Mouse (Mus musculus) thymus, postnatal 4 days (tissue): ENCODE measurements around the gene Rapgef1.
"Not testable (repeated sequence)": the region's sequence is repeated elsewhere in the genome, so short reads cannot be mapped to it uniquely, and the experiment has no call there.

Experiments
- DNase-seq: peaks from one replicate; pipeline ENCODE4 v3.0.0; 2021

Rapgef1 gene

DNA sequence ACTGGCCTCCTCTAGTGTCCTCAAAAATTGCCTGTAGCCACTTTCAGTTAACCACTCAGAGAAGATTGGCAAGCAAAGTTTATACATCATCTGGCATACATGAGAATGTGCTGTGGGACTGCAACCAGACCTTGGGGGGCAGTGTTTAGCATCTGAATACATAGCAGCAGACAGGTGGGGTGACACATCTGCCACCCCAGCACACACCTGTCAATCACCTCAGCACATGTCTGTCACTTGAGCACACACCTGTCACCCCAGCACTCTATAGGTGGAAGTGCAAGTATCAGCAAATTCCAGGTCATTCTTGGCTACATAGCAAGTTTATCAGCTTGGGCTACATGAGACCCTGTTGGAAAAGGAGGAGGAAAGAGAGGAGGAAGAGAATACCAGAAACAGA, 136.2 kb downstream of the Rapgef1 start:
- no peak for DNase-seq

GRCm38 (mm10) chr2:29764831-29765230, 145.3 kb downstream of the Rapgef1 start:
- peak; percentile 81 for DNase-seq

- no peak for DNase-seq
These were observed 148.6 kb downstream of the Rapgef1 start for GRCm38 (mm10) chr2:29767976-29768709.

GRCm38 (mm10) chr2:29768901-29769300, 149.4 kb downstream of the Rapgef1 start:
- no peak for DNase-seq

DNA sequence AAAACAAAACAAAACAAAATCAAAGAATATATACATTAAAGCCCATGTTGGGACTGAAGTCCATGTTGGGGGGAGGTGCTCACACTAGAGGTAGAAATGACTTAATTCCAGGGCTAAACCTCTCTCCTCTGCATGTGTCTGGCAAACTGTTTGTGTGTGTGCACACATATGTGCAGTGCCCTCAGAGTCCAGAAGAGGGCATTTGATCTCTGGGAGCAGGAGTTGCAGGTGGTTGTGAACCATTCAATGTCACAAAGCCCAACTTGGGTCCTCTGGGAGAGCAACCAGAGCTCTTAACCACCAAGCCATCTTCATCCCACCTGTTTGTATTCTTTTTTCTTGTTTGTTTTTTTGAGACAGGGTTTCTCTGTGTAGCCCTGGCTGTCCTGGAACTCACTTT, 150.6 kb downstream of the Rapgef1 start:
- no peak for DNase-seq

DNA sequence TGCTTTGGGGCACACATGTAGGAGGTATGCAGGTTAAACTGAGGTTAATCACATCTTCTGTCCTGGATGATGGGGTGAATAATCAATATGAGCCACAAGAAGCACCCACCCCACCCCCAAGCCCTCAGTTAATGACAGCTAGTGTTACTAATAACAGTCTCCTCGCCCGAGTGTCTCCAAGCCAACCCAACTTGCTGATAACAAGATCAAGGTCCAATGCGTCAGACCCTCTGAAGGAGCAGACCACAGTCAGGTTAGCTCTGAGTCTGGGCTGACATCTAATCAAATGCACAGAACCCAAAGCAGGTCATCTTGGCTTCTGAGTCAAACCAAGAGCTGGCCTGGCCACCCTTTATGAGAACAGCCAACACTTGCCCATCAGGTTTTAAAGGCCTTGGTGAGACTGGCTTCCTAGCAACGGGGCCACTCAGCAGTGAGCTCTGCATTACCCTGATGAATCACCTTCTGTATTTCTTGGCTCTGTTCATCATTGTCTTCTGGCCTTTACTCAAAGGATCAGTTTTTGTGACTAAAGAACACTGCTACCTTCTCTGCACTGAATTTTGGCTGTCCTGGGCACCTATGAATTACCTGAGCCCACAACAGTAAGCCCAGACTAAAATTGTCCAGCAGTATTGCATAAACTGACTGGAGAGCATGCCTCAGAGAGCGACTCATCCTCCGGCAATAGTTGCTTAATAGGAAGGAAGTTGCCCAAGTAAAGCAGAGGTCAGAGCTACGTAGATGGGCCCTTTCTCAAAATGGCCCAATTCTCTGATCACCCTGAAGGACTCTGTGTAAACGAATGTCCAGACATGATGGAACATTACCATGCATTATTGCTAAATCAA, 152.3 kb downstream of the Rapgef1 start:
- DNase-seq: no peak

DNA sequence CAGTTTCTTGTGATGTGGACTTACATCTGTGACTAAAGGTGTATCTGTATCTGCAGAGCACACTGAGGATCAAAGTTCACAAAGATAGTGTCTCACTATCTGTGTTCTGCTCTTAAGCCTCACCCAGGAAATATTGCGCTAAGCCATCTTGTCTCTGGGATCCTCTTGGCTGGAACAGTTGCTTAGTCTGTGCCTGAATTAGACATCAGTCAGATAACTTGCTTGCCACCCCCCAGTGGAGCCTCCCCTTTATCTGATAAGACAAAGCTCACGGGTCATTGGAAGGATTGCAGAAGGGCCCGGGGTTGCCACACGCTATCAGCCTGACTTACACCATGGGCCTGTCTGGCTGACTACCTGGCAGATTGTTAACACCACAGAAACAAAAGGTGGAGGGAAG, 153.8 kb downstream of the Rapgef1 start:
- DNase-seq: no peak

- DNase-seq: not testable (repeated sequence)
These were observed 161.7 kb downstream of the Rapgef1 start for GRCm38 (mm10) chr2:29781256-29781655.

GRCm38 (mm10) chr2:29784290-29784689, 164.8 kb downstream of the Rapgef1 start:
- DNase-seq: no peak

- DNase-seq: peak; percentile 86
These were observed 167.8 kb downstream of the Rapgef1 start, which contains the start of gene Coq4 for GRCm38 (mm10) chr2:29787104-29787917. TSS of gene Coq4 (plus strand) at chr2:29787493.

DNA sequence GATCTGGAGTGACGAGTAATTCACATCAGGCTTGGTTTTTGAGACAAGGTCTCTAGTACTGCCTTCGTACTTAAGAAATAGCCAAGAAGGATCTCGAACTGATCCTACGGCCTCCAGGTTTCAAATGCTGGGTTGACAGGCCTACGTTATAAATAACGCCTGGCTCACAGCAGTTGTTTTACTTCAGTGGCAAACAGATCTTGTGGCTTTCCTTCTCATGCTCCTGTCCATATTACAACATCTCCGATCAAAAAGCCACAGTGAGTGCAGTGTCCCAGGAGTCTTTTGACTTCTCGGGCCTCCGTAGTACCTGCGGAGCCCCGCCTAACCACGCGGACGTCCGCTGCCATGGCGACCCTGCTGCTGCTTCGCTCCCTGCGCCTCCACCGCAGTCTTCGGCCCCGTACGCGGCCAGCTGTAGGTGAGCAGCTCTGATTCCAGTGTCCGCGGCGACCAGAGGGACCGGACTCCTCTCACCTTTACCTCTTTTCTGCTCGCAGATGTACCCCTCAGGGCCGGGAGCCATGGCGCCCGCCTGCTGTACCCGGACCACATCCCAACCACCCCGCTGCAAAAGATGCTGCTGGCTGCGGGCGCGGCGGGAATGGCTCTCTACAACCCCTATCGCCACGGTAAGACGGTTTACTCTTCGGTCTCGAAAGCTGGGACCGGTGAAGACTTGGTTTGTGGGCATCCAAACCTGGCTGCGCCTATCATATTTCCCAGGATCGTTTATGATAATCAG, 168.6 kb downstream of the Rapgef1 start, which contains the start of gene Trub2:
TSS of gene Trub2 (minus strand) at position 566 of the 745 bp plus-strand sequence.
- DNase-seq: peak; percentile 87
